Mouse (Mus musculus) CD8-positive naive resting alpha-beta T cell, adult 57 days (primary cell): ENCODE results near the gene Scp2d1. TPM values are rescaled to one million over a fixed set of nuclear protein-coding genes. Genes with fewer than 3 reads are reported as not detected.

ENCODE experiments used
- total RNA-seq: library from RNA; stranded (reverse); gene quantifications from one replicate; pipeline ENCODE4 v1.2.4, GENCODE M21; 2023

Gene Scp2d1
- not detected for total RNA-seq

GRCm38 (mm10) chr2:144823356-144823755 lies at the start of gene Scp2d1:
TSS of gene Scp2d1 (plus strand) at chr2:144823656.

Other genes starting within 250 kb of the Scp2d1 start
- 16.4 TPM for gene Smim26, start 229.6 kb upstream of the Scp2d1 start, total RNA-seq
- 28.9 TPM for gene Dtd1, start 223.8 kb upstream of the Scp2d1 start, total RNA-seq